Mouse (Mus musculus): ENCODE data around the gene Gm17660.

- TF ChIP-seq CTCF (IDR thresholded peaks at IDR 0.05; ENCODE audit: extremely low read depth, insufficient read depth, low read length), result no peak
- no peak for TF ChIP-seq POLR2A (IDR thresholded peaks at IDR 0.05; ENCODE audit: extremely low read depth, insufficient read depth, low read length)
Measured at GRCm38 (mm10) chr5:104126561-104127320, 49.3 kb upstream of the Gm17660 start.
